Mouse (Mus musculus) erythroblast, embryonic 14.5 days (primary cell): ENCODE measurements around the gene Ano2.

Experiments used
- GATA1 ChIP-seq: IDR thresholded peaks from 2 replicates; pipeline ENCODE4 v1.6.1; 2012; ENCODE audit warnings: low read length, inconsistent platforms, mixed read lengths
- TAL1 ChIP-seq: IDR thresholded peaks from 3 replicates; pipeline ENCODE4 v1.6.1; 2012; ENCODE audit warnings: low read length, inconsistent platforms, mixed read lengths

- TF ChIP-seq GATA1, result no peak
- TF ChIP-seq TAL1, result no peak
These were observed 53.2 kb downstream of the Ano2 start for GRCm38 (mm10) chr6:125743203-125744100.
